Mouse (Mus musculus) granulocyte monocyte progenitor cell, adult 5-6 weeks (primary cell): Measurements from ENCODE around the gene Slc22a19. TPM values are rescaled to one million over a fixed set of nuclear protein-coding genes. Genes with fewer than 3 reads are reported as not detected.
"Not testable (repeated sequence)": the region's sequence is repeated elsewhere in the genome, so short reads cannot be mapped to it uniquely, and the experiment has no call there.

Source experiments
- ATAC-seq: replicated peaks from 2 replicates; pipeline ENCODE4 v1.8.0; 2016; ENCODE audit warnings: mild to moderate bottlenecking, moderate TSS enrichment, inconsistent platforms; ENCODE audit not compliant: poor library complexity, severe bottlenecking
- total RNA-seq, 2 experiments: library from RNA; stranded (forward) in 1 of 2; stranded (reverse) in 1 of 2; fragments of 200-712, 200-1000 nt in 1 of 2; fragments of >200 nt in 1 of 2; fragmentation: Nextera tagmentation in 1 of 2; gene quantifications; 2 replicates each; pipeline ENCODE4 v1.2.3; 2014 to 2017

Slc22a19 gene
- not detected in 2 replicates for total RNA-seq (2014; fragmentation: Nextera tagmentation)
- not detected in 2 replicates for total RNA-seq (2017)

DNA sequence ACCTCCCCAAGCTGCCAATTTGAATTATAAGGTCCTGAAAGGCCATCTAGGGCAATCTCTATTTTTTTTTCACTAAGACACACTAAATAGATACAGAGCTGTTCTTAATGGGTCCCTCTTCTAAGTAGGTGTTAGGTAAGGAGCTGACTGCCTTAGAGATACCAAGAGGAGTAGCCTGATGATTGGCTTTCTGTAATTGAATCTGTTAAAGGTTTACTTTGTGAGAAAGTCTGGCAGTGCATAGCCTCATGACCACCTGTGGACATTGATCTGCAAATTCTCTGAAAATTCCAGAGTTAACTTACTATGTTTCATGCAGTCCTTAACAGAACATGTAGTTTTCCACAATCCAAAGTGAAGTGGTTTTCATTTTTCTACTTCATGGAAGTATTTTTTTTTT is at the start of gene Slc22a19:
Slc22a19 (minus strand) TSS at position 163 of the 400 bp plus-strand sequence.
- ATAC-seq: no peak

DNA sequence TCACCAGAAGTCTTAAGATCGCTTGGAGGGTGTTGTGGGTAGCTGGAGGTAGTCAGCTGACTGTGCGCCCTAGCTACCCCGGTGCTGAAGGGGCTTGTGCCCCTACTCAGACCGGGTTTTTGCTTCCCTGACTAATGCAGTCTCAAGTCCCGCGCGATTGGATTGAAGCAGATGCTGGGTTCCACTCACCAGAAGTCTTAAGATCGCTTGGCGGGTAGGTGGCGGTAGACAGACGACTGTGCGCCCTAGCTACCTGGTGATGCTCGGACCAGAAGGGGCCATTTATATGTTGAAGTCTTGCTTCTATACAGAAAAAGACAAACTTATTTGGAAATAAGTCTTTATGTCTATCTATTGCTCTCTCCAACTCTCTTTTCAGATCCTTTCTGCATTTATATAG is 42.3 kb upstream of the Slc22a19 start:
- ATAC-seq: not testable (repeated sequence)

DNA sequence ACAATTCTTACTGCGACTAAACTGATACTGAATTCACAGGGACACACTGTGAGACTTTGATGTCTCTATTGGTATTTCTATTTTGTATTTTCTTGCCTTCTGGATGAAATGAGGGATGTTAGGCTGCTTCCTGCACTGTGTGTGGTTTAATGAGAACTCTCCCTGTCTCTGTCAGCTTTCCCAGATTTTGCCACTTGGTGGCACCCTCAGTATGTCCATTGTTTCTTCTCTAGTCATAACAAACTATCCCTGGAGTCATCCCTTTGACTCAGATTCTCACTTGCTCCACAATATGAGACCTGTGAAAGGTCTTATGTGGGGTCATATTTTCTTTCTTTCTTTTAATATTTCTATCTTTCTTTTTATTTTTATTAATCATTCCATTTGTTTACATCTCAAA is 18.4 kb upstream of the Slc22a19 start:
- no peak for ATAC-seq

GRCm38 (mm10) chr19:7693104-7693503 is 18.0 kb downstream of the Slc22a19 start:
- not testable (repeated sequence) for ATAC-seq

DNA sequence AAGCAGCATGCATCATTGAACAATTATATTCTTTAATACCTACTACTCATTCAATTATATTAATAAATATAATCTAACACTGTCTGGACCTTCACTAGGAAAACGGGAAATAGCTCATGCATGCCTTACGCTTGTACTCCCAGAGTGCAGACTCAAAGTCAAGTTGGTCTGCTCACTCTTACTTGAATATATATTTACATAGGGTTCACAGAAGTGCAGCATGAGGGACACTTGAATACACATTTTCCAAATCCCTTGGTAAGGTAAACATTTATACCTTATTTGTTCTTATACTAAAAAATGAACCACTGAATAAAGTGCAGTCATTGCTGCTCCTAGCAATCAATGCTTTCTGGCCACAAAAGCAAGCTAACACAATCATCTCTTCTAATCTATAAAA is 19.9 kb downstream of the Slc22a19 start:
- no peak for ATAC-seq

DNA sequence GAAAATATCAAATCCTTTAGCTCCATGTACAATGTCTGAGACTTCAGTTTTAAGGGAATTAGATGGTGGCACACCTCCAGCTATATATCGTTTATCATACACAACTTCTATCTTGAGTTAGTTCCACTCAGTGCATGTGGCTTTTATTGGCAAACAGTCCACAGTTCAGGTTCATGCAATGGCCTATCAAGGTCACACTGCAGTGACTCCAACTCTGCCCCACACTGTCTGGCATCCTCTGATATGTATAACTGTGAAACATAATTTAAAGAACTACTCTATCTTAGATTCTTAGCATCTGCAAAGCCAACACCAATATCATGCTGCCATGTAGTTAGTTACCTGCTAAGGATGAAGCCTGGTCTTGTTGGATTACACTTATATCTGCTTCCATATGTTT is 23.1 kb downstream of the Slc22a19 start:
- ATAC-seq: no peak

DNA sequence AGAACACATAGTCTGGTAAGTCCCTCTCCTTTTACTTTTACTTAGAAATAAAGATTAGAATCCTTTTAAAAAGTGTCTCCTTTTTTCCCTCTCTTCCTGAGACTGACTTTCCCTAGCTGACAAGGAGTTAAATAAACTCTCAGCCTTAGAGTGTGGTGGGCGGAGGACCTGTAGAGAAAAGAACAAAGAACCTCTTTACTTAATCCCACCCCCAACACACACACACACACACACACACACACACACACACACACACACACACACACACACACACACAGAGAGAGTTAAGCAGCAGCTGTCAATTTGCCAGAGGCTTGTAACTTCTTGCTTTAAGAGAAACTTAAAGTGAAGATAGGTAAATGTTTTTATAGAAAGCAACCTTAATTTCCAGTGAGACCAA is 39.1 kb downstream of the Slc22a19 start:
- ATAC-seq: no peak

- no peak for ATAC-seq
These were observed 62.0 kb downstream of the Slc22a19 start for GRCm38 (mm10) chr19:7648913-7649666.

GRCm38 (mm10) chr19:7633786-7634185 is 77.3 kb downstream of the Slc22a19 start:
- ATAC-seq: no peak

DNA sequence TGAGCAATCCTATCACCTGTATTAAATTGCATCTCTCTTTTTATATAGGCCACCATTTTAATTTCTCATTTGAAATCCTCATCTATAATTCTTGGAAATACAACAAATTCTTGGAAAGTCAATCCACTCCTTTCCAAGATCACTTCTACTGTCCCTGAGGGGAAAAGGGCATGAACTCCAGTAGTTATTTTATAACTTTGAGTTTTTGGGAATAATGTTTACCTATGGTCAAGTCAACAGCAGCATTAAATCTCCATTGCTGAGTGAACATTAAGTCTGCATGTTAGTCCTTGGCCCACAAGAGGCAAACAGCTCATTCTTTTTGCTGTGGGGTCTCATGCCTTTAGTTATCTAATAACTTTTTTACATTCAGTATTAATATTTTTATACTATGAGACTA is 78.1 kb downstream of the Slc22a19 start:
- no peak for ATAC-seq

Other genes starting within 250 kb of the Slc22a19 start
- 166 and 193 TPM in 2 replicates for gene Rtn3, start 228.0 kb downstream of the Slc22a19 start, total RNA-seq (2014; fragmentation: Nextera tagmentation)
- 80.4 and 94.7 TPM in 2 replicates for gene Rtn3, start 228.0 kb downstream of the Slc22a19 start, total RNA-seq (2017)
- 47.9 and 50.2 TPM in 2 replicates for gene Atl3, start 217.3 kb downstream of the Slc22a19 start, total RNA-seq (2014; fragmentation: Nextera tagmentation)
- gene Atl3, start 217.3 kb downstream of the Slc22a19 start, total RNA-seq (2017): 49.0 and 52.6 TPM in 2 replicates
- gene Pla2g16, start 153.9 kb downstream of the Slc22a19 start, total RNA-seq (2014; fragmentation: Nextera tagmentation): 5.9 and 6.4 TPM in 2 replicates
- 8.4 and 9.1 TPM in 2 replicates for gene Pla2g16, start 153.9 kb downstream of the Slc22a19 start, total RNA-seq (2017)
- not detected in 2 replicates for gene Lgals12, start 104.1 kb downstream of the Slc22a19 start, total RNA-seq (2014; fragmentation: Nextera tagmentation)
- gene Lgals12, start 104.1 kb downstream of the Slc22a19 start, total RNA-seq (2017): not detected in 2 replicates
- not detected in 2 replicates for gene Hrasls5, start 98.8 kb downstream of the Slc22a19 start, total RNA-seq (2014; fragmentation: Nextera tagmentation)
- not detected in 2 replicates for gene Hrasls5, start 98.8 kb downstream of the Slc22a19 start, total RNA-seq (2017)
- gene Slc22a26, start 91.4 kb upstream of the Slc22a19 start, total RNA-seq (2014; fragmentation: Nextera tagmentation): not detected in 2 replicates
- not detected in 2 replicates for gene Slc22a26, start 91.4 kb upstream of the Slc22a19 start, total RNA-seq (2017)